Mouse (Mus musculus) lung, postnatal 0 days (tissue): ENCODE data around the gene Ppfia2.

Experiments
- CTCF ChIP-seq: IDR thresholded peaks from 2 replicates; pipeline ENCODE4 v1.5.1; 2016; ENCODE audit warnings: antibody characterized with exemption, mild to moderate bottlenecking
- EP300 ChIP-seq: IDR thresholded peaks from 2 replicates; pipeline ENCODE4 v1.6.1; 2016; ENCODE audit warnings: antibody characterized with exemption, mild to moderate bottlenecking, control low read depth

DNA sequence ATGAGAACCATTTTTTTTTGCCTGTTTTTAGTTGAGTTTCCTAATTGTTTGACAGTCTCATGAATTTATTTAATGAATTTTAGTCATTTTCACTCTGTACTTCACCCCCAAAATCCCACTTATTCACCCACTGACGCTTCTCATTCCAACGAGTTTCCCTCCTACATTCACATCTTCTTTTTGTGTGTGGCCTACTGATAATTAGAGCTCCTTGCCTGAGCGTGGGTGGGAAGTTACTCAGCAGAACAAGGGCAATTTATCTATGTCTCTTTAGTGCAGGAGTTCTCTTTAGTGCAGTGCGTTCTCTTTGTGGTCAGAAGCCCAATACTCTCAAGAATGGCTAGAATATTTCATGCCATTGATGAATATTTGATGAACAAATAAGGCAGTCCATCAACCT lies 95.9 kb downstream of the Ppfia2 start:
- no peak for TF ChIP-seq CTCF
- no peak for TF ChIP-seq EP300
